Mouse (Mus musculus) effector memory CD4-positive, alpha-beta T cell, adult 5 months (primary cell): ENCODE data around the gene Stk4. TPM values are rescaled to one million over a fixed set of nuclear protein-coding genes. Genes with fewer than 3 reads are reported as not detected.

Experiments used
- polyA plus RNA-seq: library from polyadenylated mRNA; unstranded; fragments of 100-300 nt; shearing (Covaris generic); gene quantifications from one replicate; pipeline ENCODE4 v1.2.1, GENCODE M21; 2017

Stk4 gene
- 364 TPM for polyA plus RNA-seq

GRCm38 (mm10) chr2:164070142-164070764 is at the start of gene Stk4:
Stk4 (plus strand) TSS chr2:164070322.

GRCm38 (mm10) chr2:164025150-164025549 is 45.0 kb upstream of the Stk4 start, which contains the start of gene Pabpc1l:
Pabpc1l (plus strand) TSS chr2:164025450.

DNA sequence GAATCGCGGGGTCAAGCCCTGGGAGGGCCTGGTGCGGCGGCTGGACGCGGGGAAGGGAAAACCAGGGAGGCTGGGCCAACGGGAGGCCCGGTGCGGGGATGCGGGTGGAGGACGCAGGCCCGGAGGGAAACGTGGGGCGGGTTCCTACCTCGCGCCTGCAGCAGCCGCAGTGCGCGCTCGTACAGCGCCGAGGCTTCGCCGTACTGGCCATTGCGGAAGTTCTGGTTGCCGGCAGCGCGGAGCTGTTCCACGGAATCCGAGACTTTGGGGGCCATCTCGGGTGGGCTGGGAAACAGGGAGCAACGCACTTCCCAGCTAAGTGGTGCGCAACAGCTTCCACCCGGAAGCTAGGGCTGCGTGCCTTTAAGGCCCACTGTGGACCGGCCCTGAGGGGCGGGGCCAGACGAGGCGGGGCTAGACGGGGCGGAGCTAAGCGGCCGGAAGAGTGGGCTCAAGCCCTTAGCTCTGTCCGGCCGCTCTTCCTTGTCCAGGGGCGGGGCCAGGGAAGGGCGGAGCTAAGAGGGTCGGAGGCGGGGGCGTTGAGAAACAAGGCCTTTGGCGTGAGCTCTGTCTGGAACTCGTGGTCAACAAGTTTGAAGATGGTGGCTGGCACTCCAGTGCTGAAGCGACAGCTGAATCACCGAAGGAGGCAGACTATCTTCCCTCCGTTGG is 779 bp downstream of the Stk4 start, which contains the start of gene Tomm34:
Gene Tomm34, minus strand, starts transcription at position 405 of the 672 bp plus-strand sequence.

DNA sequence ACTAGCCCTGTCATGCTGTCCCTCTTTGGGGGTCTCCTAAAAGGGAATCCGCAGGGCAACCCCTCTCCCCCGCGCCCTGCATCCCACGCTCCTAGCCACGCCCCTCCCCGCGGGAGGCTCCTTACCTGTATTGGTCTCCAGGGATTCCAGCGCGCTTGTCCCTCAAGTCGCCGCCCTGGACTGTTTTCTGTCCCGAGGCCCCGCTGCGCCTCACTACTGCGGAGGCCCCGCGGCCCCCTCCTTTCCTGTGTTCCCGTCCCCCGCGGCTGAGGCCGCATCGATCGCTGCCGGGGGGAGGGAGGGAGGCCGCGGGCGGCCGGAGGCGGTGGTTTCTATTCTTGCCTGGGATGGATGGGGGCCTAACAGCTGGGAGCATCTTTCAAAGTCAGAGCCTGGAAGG is 100.8 kb downstream of the Stk4 start, which contains the start of gene Kcns1:
Gene Kcns1, minus strand, starts transcription at position 212 of the 400 bp plus-strand sequence.

GRCm38 (mm10) chr2:164182692-164183255 is 112.7 kb downstream of the Stk4 start, which contains the start of gene Wfdc5:
Wfdc5 (minus strand) TSS chr2:164182742.

DNA sequence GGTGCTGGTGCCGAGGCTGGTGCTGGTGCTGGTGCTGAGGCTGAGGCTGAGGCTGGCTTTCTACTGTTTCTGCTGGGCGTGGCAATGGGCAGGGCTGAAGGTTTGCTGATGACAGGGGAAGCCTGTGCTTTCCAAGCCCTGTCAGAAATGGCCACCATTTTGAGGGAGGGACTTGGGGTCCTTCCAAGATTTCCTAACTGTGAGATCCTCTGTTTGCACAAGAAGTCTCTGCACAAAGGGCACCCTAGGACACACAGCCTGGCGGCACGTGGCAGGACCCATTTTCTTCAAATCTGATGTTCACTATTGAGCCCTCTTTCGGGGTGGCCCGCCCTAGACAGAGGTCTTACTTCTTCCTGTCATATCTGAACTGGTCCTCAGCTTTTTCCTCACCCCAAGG is 120.5 kb downstream of the Stk4 start, which contains the start of gene Wfdc12:
Gene Wfdc12, minus strand, starts transcription at position 33 of the 400 bp plus-strand sequence.

DNA sequence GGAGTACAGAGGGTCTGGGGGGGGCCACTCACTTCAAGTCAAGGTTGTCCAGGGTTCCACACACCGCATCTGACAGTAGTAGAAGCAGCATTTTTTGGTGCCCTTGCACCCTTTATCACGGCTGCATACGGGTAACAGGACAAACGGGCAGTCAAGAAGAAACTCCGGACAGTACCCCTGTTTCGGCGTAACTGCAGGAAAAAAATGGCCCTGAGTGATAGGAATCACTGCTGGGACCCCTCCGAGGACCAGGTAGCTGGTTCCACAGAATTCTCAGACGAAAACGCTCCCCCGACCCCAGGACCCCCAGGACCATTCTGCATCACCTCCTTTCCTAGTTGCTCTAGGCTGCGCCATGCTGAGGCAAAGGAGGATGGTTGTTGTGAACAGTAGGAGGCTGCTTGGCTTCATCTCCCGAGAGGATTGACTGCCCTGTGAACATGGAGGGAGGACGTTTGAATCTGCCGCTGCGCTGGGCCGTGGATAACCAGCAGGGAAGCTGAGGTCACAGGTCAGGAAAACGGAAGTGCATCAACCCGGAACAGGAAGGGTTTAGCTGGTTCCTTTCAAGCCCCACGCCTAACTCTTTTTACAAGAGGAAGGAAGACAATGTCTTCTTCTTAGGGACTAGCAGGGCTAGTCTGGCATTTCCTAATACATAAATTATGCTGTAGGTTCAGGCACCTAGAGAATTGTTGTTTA is 129.7 kb downstream of the Stk4 start, which contains the start of gene Wfdc15a:
Gene Wfdc15a, minus strand, starts transcription at position 505 of the 702 bp plus-strand sequence.

Other genes with a start within 250 kb of the Stk4 start
- gene Ccn5, start 249.5 kb upstream of the Stk4 start, polyA plus RNA-seq = not detected
- gene Kcnk15, start 216.7 kb upstream of the Stk4 start, polyA plus RNA-seq = not detected
- gene Rims4, start 151.6 kb upstream of the Stk4 start, polyA plus RNA-seq = not detected
- 131 TPM for gene Ywhab, start 75.4 kb upstream of the Stk4 start, polyA plus RNA-seq
- not detected for gene Pabpc1l, start 44.9 kb upstream of the Stk4 start, polyA plus RNA-seq
- gene Tomm34, start 847 bp downstream of the Stk4 start, polyA plus RNA-seq = 133 TPM
- gene Kcns1, start 100.8 kb downstream of the Stk4 start, polyA plus RNA-seq = not detected
- not detected for gene Wfdc5, start 112.4 kb downstream of the Stk4 start, polyA plus RNA-seq
- gene Wfdc12, start 120.3 kb downstream of the Stk4 start, polyA plus RNA-seq = not detected
- gene Wfdc15a, start 129.8 kb downstream of the Stk4 start, polyA plus RNA-seq = not detected
- not detected for gene Wfdc15b, start 151.3 kb downstream of the Stk4 start, polyA plus RNA-seq
- not detected for gene Svs2, start 168.1 kb downstream of the Stk4 start, polyA plus RNA-seq
- gene Svs3b, start 186.3 kb downstream of the Stk4 start, polyA plus RNA-seq = not detected
- gene Svs4, start 208.1 kb downstream of the Stk4 start, polyA plus RNA-seq = not detected
- gene Svs3a, start 218.9 kb downstream of the Stk4 start, polyA plus RNA-seq = not detected
- not detected for gene Svs6, start 246.4 kb downstream of the Stk4 start, polyA plus RNA-seq